Comparison of ENCODE assay signal across 8 mouse cellular contexts in genomic region chr8:85432168-85433016, GRCm38 (mm10). TPM values are rescaled to one million over a fixed set of nuclear protein-coding genes. Genes with fewer than 3 reads are reported as not detected.
DNase-seq lines count a peak whose midpoint lies in the region; ATAC-seq and TF ChIP-seq lines count a peak whose summit lies in the region.

Gene 4921524J17Rik (minus strand): TSS chr8:85432833.

- intact Hi-C loops in heart, postnatal 25 days (cut with DNase I) = loop anchor here (5.0 kb wide), 1 partner anchor 455 kb away; the partner anchor contains the start of gene Junb

- no peaks in the 10 kb centered on the region; the same call in 1 of the 2 replicates for H3K27me3 ChIP-seq in ES-Bruce4 (ENCODE audit: control insufficient read depth, insufficient read depth, low read length, poor library complexity, severe bottlenecking)
- no peaks in the 10 kb centered on the region for H3K27me3 ChIP-seq in forebrain, embryonic 14.5 days (replicated peaks; ENCODE audit: control insufficient read depth, insufficient read depth, low read length)

- H3K4me3 ChIP-seq in ES-Bruce4 (ENCODE audit: low read depth, low read length) = peak within 1 kb of the TSS; percentile 83
- peak within 1 kb of the TSS; percentile 79 for H3K4me3 ChIP-seq in forebrain, embryonic 14.5 days (ENCODE audit: low read depth, low read length)
- H3K4me3 ChIP-seq in lung, adult 2 months (replicated peaks; ENCODE audit: extremely low read depth, low read depth, low read length) = peak within 1 kb of the TSS; percentile 98

- no peak for TF ChIP-seq EP300 in ES-Bruce4 (IDR thresholded peaks at IDR 0.05; ENCODE audit: insufficient read depth, low read depth, low read length)

- DNase-seq in forebrain, embryonic 14.5 days (ENCODE audit: low spot score) = peak; percentile 99
- DNase-seq in heart, postnatal 25 days (ENCODE audit: low spot score) = peak; percentile 95
- peak; percentile 97 to 98 for DNase-seq in layer of hippocampus, adult 18-20 months (ENCODE audit: low spot score in 2 of 2)
- DNase-seq in lung, adult 2 months = peak; percentile 93
- peak; percentile 95 to 96 for DNase-seq in thymus, adult 18-20 months

- no peaks in the 10 kb centered on the region for H3K4me1 ChIP-seq in ES-Bruce4 (ENCODE audit: control insufficient read depth, insufficient read depth, low read length)
- H3K4me1 ChIP-seq in forebrain, embryonic 14.5 days (ENCODE audit: control insufficient read depth, insufficient read depth, low read length) = peaks cover 20% of the 10 kb centered on the region
- peaks cover 11% of the 10 kb centered on the region for H3K4me1 ChIP-seq in lung, adult 2 months (ENCODE audit: control insufficient read depth, insufficient read depth, low read length)

- peak within 1 kb of the TSS; percentile 97 for H3K9ac ChIP-seq in ES-Bruce4 (ENCODE audit: low read depth, poor library complexity, severe bottlenecking)
- peak within 1 kb of the TSS; percentile 88 for H3K9ac ChIP-seq in forebrain, embryonic 14.5 days (ENCODE audit: low read length)

- peak within 1 kb of the TSS; percentile 55 for H3K4me2 ChIP-seq in forebrain, embryonic 14.5 days (ENCODE audit: low read length)

- peak; percentile 98 for ATAC-seq in cerebellum, adult (ENCODE audit: insufficient number of reproducible peaks, low FRiP score, low TSS enrichment)
- ATAC-seq in forebrain, embryonic 14.5 days = peak; percentile 99
- peak; percentile 99 for ATAC-seq in neutrophil, adult 5-6 weeks (ENCODE audit: extremely low read depth, insufficient number of reproducible peaks, low FRiP score, poor library complexity, severe bottlenecking)

- TF ChIP-seq CTCF in ES-Bruce4 (IDR thresholded peaks at IDR 0.05; ENCODE audit: low read depth, low read length) = no peak
- no peak for TF ChIP-seq CTCF in lung, adult 2 months (IDR thresholded peaks at IDR 0.05; ENCODE audit: insufficient read depth, low read length)

- under 1% methylated on average over 78 of the region's 85 CpGs for WGBS in forebrain, embryonic 14.5 days
- WGBS in lung, adult 2 months = under 1% methylated on average over 75 of the region's 85 CpGs

- no peaks in the 10 kb centered on the region for H3K36me3 ChIP-seq in ES-Bruce4 (ENCODE audit: control insufficient read depth, insufficient read depth, low read length, poor library complexity, severe bottlenecking)
- H3K36me3 ChIP-seq in forebrain, embryonic 14.5 days (ENCODE audit: control insufficient read depth, insufficient read depth, low read length) = no peaks in the 10 kb centered on the region

- peak; percentile 85 for TF ChIP-seq POLR2A in ES-Bruce4 (IDR thresholded peaks at IDR 0.05; ENCODE audit: insufficient read depth, low read length)
- TF ChIP-seq POLR2A in lung, adult 2 months (IDR thresholded peaks at IDR 0.05; ENCODE audit: borderline replicate concordance, extremely low read depth, low read depth, low read length) = peak; percentile 94

- H3K9me3 ChIP-seq in ES-Bruce4 (replicated peaks; ENCODE audit: control insufficient read depth, insufficient read depth, low read length, poor library complexity, severe bottlenecking) = no peaks in the 10 kb centered on the region; the same call in 1 of the 2 replicates
- no peaks in the 10 kb centered on the region for H3K9me3 ChIP-seq in forebrain, embryonic 14.5 days (replicated peaks; ENCODE audit: control insufficient read depth, low read length)

- peak within 1 kb of the TSS; percentile 72 for H3K27ac ChIP-seq in ES-Bruce4 (ENCODE audit: insufficient read depth, low read length)
- peak within 1 kb of the TSS; percentile 95 for H3K27ac ChIP-seq in forebrain, embryonic 14.5 days (ENCODE audit: low read depth, low read length)

RNA-seq across cellular contexts. Expression of gene 4921524J17Rik, which starts in this region (rescaled TPM):
- 56.8 and 57.7 TPM in 2 replicates for polyA plus RNA-seq in ES-Bruce4 (2011; ENCODE audit: insufficient read depth, insufficient read length, low read depth, missing spikeins)
- polyA plus RNA-seq in forebrain, embryonic 14.5 days (2014; fragmentation: Nextera tagmentation; extraction: Ambion mirVana) = 64.7 and 71.6 TPM in 2 replicates
- 10 to 100 TPM; 21.6 to 25.2 TPM for total RNA-seq in heart, postnatal 25 days (2021)
- total RNA-seq in layer of hippocampus, adult 18-20 months (2021) = 10 to 100 TPM; 13.6 to 16.9 TPM
- polyA plus RNA-seq in lung, adult 2 months (2012; rRNA removed) = 4.1 and 5.5 TPM in 2 replicates
- 13.3 and 28.9 TPM in 2 replicates for total RNA-seq in neutrophil, adult 5-6 weeks (2017)

Comparison
In these comparisons a context has a peak if more than half of its experiments do, and no peak if none do; other contexts are left out.
1. Peak in every context shown above with its lines: DNase-seq, ATAC-seq, H3K4me3 ChIP-seq and H3K27ac ChIP-seq.